Mouse (Mus musculus) lung, postnatal 0 days (tissue): ENCODE results near the gene Uqcr11. TPM values are rescaled to one million over a fixed set of nuclear protein-coding genes. Genes with fewer than 3 reads are reported as not detected.

Source experiments
- ATAC-seq: fragments of 200-750 bp; cut with Nextera tagmentation; 2 replicates; pipeline ENCODE4 v1.8.0; 2017; ENCODE audit warnings: moderate library complexity
- DNase-seq: peaks from one replicate; pipeline ENCODE4 v3.0.0-alpha.2; 2016; ENCODE audit warnings: low spot score
- H3K27ac ChIP-seq: fragments of 300-500 bp; sonication (generic); 2 replicates; pipeline ENCODE4 v1.5.1; 2014; ENCODE audit warnings: antibody characterized with exemption, mild to moderate bottlenecking, low read length, mixed read lengths
- H3K27me3 ChIP-seq: fragments of 300-500 bp; sonication (generic); replicated peaks from 2 replicates; pipeline ENCODE4 v1.6.1; 2014; ENCODE audit warnings: low read length, mixed read lengths; ENCODE audit not compliant: insufficient read depth
- H3K36me3 ChIP-seq: fragments of 300-500 bp; sonication (generic); 2 replicates; pipeline ENCODE4 v1.6.1; 2014; ENCODE audit warnings: low read length, mixed read lengths; ENCODE audit not compliant: insufficient read depth
- H3K4me1 ChIP-seq: fragments of 300-500 bp; sonication (generic); 2 replicates; pipeline ENCODE4 v1.6.1; 2014; ENCODE audit warnings: antibody characterized with exemption, low read depth, low read length, mixed read lengths; ENCODE audit not compliant: insufficient read depth
- H3K4me2 ChIP-seq: fragments of 300-500 bp; sonication (generic); replicated peaks from 2 replicates; pipeline ENCODE4 v1.6.1; 2014; ENCODE audit warnings: low read depth, mild to moderate bottlenecking, low read length, moderate library complexity, mixed read lengths
- H3K4me3 ChIP-seq: fragments of 300-500 bp; sonication (generic); 2 replicates; pipeline ENCODE4 v1.5.1; 2014; ENCODE audit warnings: low read depth, low read length
- H3K9ac ChIP-seq: fragments of 300-500 bp; sonication (generic); replicated peaks from 2 replicates; pipeline ENCODE4 v1.6.1; 2014; ENCODE audit warnings: low read depth, mild to moderate bottlenecking
- H3K9me3 ChIP-seq: fragments of 300-500 bp; sonication (generic); 2 replicates; pipeline ENCODE4 v1.6.1; 2016; ENCODE audit warnings: low read length, mixed read lengths
- CTCF ChIP-seq: IDR thresholded peaks from 2 replicates; pipeline ENCODE4 v1.5.1; 2016; ENCODE audit warnings: antibody characterized with exemption, mild to moderate bottlenecking
- EP300 ChIP-seq: IDR thresholded peaks from 2 replicates; pipeline ENCODE4 v1.6.1; 2016; ENCODE audit warnings: antibody characterized with exemption, mild to moderate bottlenecking, control low read depth
- WGBS: fragments of 180-500 bp; shearing (Covaris S2); extraction: QIAGEN DNeasy Blood & Tissue Kit; methylation state at CpG from one replicate; pipeline ENCODE4 v1.1.7; 2014; 5-methylcytosine and 5-hydroxymethylcytosine counted together
- polyA plus RNA-seq: library from polyadenylated mRNA; unstranded; fragments of >200 nt; fragmentation: Nextera tagmentation; extraction: Ambion mirVana; gene quantifications from 2 replicates; pipeline ENCODE4 v1.2.1, GENCODE M21; 2015

Uqcr11 gene
- polyA plus RNA-seq, 1 experiment from 2014 or later: 651 TPM

GRCm38 (mm10) chr10:80432936-80433512 lies 26.4 kb upstream of the Uqcr11 start:
- Histone ChIP-seq H3K27me3 (no peaks in the 10 kb centered on the region), H3K4me3 (peak overlapping the region; percentile 98), H3K9ac (peak overlapping the region; percentile 77), H3K36me3 (peaks cover 7% of the 10 kb centered on the region; the same call in 1 of the 2 replicates), H3K9me3 (no peaks in the 10 kb centered on the region), H3K4me2 (peak overlapping the region; percentile 86), H3K27ac (peak overlapping the region; percentile 90), H3K4me1 (peaks cover 10% of the 10 kb centered on the region; the same call in 1 of the 2 replicates)
- DNase-seq (peak; percentile 57), ATAC-seq (0 out of 2 replicates have a peak, but pooled peaks have one; percentile 0)
- WGBS: 1% methylated on average over 27 of the region's 60 CpGs
- TF ChIP-seq CTCF (no peak), EP300 (no peak)

- Histone ChIP-seq H3K4me1 (peaks cover 10% of the 10 kb centered on the region; the same call in 1 of the 2 replicates), H3K9me3 (no peaks in the 10 kb centered on the region), H3K27me3 (no peaks in the 10 kb centered on the region), H3K27ac (no peak overlapping the region), H3K36me3 (peaks cover 13% of the 10 kb centered on the region), H3K4me2 (peak overlapping the region; percentile 86), H3K9ac (peak overlapping the region; percentile 77), H3K4me3 (peak overlapping the region; percentile 98)
- 2% methylated on average over 4 of the region's 4 CpGs for WGBS
- DNase-seq (no peak), ATAC-seq (no peak)
- no peak for TF ChIP-seq EP300
- no peak for TF ChIP-seq CTCF
Observed at GRCm38 (mm10) chr10:80432387-80432785, 25.8 kb upstream of the Uqcr11 start.

DNA sequence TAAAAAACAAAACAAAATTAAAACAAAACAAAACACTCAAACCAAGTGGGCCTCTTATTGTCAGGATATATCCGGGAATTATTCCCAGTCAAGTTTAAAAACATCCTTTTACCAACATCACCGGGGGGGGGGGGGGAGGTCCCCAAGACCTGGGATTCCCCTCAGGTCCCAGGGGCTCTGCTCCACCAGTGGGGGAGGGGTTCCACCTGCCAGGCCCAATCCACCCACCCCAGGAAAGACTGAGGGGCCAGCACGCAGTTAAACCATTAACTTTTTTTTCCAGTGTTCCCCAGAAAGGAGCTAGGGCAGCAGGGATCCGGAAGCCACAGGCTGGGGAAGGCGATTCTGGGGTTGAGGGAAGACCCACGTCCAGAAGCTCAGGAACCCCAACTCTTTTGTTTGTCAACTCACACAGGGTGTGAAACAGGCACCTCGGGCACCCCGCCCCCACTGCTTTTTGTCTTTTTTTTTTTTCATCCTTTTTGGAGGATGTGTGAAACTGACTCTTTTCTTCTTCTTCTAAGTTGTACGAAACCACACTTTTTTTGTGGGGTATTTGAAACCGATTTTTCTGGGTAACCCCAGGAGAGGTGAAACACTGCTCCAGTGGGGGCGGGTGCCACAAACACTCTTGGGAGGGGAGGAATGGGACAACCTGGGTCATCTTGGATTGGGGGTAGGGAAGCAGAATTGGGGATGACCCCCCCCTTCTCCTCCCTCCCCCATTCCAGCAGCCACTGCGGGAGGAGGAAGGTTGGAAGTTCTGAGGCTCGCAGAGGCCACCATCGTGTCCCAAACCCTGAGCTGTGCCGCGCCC lies 25.1 kb upstream of the Uqcr11 start:
- Histone ChIP-seq H3K27ac (no peak overlapping the region), H3K4me3 (peak overlapping the region; percentile 98), H3K4me2 (peak overlapping the region; percentile 86), H3K9ac (peak overlapping the region; percentile 77), H3K9me3 (no peaks in the 10 kb centered on the region), H3K27me3 (no peaks in the 10 kb centered on the region), H3K36me3 (peaks cover 17% of the 10 kb centered on the region), H3K4me1 (peaks cover 10% of the 10 kb centered on the region; the same call in 1 of the 2 replicates)
- DNase-seq: no peak
- TF ChIP-seq CTCF (no peak), EP300 (no peak)
- WGBS: 12% methylated on average over 15 of the region's 16 CpGs
- no peak for ATAC-seq

DNA sequence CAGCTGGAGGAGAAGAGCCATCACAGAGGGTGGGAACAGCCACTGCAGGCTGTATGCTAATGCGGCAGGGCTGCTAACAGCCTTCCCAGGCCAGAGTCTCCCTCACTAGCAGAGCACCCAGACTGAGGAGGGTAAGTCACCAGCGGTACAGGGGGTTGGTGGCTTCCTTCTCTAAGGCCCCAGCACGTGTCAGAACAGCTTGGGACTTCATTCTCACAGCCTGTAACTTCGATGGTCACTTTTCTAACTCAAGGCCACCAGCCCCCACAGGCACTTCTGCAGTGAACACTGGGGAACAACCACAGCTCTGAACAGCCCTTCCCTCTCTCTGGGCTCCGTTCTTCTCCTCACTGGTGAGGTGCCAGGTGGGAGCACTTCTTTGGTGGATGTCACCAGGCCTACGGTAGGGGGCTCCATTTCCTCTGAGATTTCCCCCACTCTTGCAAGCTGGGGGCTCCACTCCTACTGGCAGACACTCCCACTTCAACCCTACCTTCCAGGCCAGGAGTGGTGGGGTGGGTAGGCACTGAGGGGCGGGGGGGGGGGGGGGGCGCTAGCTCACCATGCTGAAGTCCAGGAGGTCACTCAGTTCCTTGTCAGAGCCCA lies 23.8 kb upstream of the Uqcr11 start:
- Histone ChIP-seq H3K4me3 (no peak overlapping the region), H3K9ac (no peak overlapping the region), H3K9me3 (no peaks in the 10 kb centered on the region), H3K36me3 (peaks cover 28% of the 10 kb centered on the region), H3K4me1 (peaks cover 10% of the 10 kb centered on the region; the same call in 1 of the 2 replicates), H3K27me3 (no peaks in the 10 kb centered on the region), H3K27ac (no peak overlapping the region), H3K4me2 (no peak overlapping the region)
- no peak for DNase-seq
- WGBS: 64% methylated on average over 8 of the region's 8 CpGs
- no peak for ATAC-seq
- TF ChIP-seq CTCF (no peak), EP300 (no peak)

- Histone ChIP-seq H3K27ac (no peak overlapping the region), H3K9ac (no peak overlapping the region), H3K9me3 (no peaks in the 10 kb centered on the region), H3K36me3 (peaks cover 34% of the 10 kb centered on the region), H3K4me2 (no peak overlapping the region), H3K4me1 (peaks cover 10% of the 10 kb centered on the region; the same call in 1 of the 2 replicates), H3K27me3 (no peaks in the 10 kb centered on the region), H3K4me3 (no peak overlapping the region)
- no peak for TF ChIP-seq EP300
- DNase-seq (no peak), ATAC-seq (no peak)
- 80% methylated on average over 8 of the region's 8 CpGs for WGBS
Observed at GRCm38 (mm10) chr10:80429800-80430199, 23.2 kb upstream of the Uqcr11 start.

DNA sequence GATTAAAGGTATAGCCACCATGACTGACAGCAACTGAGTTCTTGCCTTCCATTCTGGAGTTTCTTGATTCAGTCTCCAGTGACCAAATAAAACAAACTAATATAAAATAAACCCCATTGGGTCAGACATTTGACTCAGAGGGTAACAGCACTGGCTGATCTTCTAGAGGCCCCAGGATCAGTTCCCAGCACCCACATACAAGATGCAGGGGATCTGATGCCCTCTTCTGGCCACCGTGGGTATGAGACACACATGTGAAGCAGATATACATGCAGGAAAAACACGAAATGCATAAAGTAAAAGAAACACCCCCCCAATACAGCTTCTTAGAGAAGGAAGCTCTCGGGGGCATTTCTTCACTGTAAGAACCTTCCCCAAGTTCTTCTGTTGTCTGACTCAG lies 18.4 kb upstream of the Uqcr11 start:
- ATAC-seq (no peak), DNase-seq (no peak)
- WGBS: 95% methylated on average over 3 of the region's 3 CpGs
- Histone ChIP-seq H3K4me3 (no peak overlapping the region), H3K4me2 (no peak overlapping the region), H3K27ac (no peak overlapping the region), H3K27me3 (no peaks in the 10 kb centered on the region), H3K4me1 (no peaks in the 10 kb centered on the region), H3K9ac (no peak overlapping the region), H3K9me3 (no peaks in the 10 kb centered on the region), H3K36me3 (peaks cover 38% of the 10 kb centered on the region)
- TF ChIP-seq CTCF (peak; percentile 29; the same call in 1 of the 2 replicates), EP300 (no peak)
